Mouse (Mus musculus) bone marrow, adult 2 months (tissue): ENCODE data around the gene Edf1.

Experiments used
- CTCF ChIP-seq: fragments of 200-500 bp; IDR thresholded peaks from 2 replicates; pipeline ENCODE4 v1.5.1; 2011; ENCODE audit warnings: low read length, control low read depth; ENCODE audit not compliant: control insufficient read depth, insufficient read depth
- POLR2A ChIP-seq: fragments of 200-500 bp; IDR thresholded peaks from 2 replicates; pipeline ENCODE4 v1.6.1; 2011; ENCODE audit warnings: low read depth, mild to moderate bottlenecking, control low read depth, low read length, borderline replicate concordance; ENCODE audit not compliant: control insufficient read depth

DNA sequence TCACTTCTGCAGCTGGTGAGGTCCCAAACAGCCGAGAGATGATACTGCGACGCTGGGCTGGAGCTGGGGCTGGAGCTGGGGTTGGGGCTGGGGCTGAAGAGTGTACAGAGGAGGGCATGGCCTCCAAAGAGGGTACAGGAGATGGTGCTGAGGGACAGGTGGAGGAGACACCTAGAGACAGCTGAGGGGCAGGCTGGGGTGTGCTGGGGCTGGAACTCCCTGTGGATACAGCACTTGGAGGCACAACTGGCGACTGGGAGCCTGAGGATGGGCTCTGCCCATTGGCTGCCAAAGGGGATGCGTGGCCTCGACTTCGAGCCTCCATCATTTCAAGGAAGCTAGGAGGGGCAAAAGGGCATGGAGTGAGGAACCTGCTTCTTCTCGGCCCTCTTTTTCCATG is 29.6 kb downstream of the Edf1 start:
- TF ChIP-seq CTCF = no peak
- no peak for TF ChIP-seq POLR2A
